Mouse (Mus musculus): ENCODE results near the gene Ccdc122.

DNA sequence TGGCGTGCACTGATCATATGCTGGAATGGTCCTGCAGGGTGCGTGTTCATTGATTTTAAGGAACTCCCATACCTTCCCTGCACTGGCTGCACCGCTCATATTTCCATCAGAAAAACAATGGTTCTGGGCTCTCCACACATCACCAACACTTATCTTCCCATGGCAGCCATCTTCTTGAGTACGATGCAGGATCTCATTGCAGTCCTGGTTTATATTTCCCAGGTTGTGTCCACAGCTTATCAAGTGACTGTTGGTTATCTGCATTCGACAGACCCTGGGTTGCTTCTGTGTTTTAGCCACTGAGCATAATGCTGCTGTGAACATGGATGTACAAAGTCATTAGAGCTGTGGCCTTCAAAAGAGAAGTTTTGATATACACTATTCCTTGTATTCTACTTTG lies 94.0 kb downstream of the Ccdc122 start:
- TF ChIP-seq POLR2A (IDR thresholded peaks at IDR 0.05; ENCODE audit: insufficient read depth, low read depth, low read length) (no peak), CTCF (IDR thresholded peaks at IDR 0.05; ENCODE audit: insufficient read depth, low read depth, low read length) (no peak)
